Mouse (Mus musculus): ENCODE measurements around the gene Vmn1r179. TPM values are rescaled to one million over a fixed set of nuclear protein-coding genes. Genes with fewer than 3 reads are reported as not detected.
"Not testable (repeated sequence)": the region's sequence is repeated elsewhere in the genome, so short reads cannot be mapped to it uniquely, and the experiment has no call there.

Vmn1r179 gene
- not detected for total RNA-seq (2021)
- long read RNA-seq, experiment 1: 0 reads
- long read RNA-seq, experiment 2: 0 reads

- intact Hi-C loops (cut with DNase I): no loop called here
- DNase-seq (ENCODE audit: low spot score in 2 of 2): no peak
Observed at GRCm38 (mm10) chr7:23926678-23927077, at the start of gene Vmn1r179. Gene Vmn1r179, plus strand, starts transcription at chr7:23926978.

DNA sequence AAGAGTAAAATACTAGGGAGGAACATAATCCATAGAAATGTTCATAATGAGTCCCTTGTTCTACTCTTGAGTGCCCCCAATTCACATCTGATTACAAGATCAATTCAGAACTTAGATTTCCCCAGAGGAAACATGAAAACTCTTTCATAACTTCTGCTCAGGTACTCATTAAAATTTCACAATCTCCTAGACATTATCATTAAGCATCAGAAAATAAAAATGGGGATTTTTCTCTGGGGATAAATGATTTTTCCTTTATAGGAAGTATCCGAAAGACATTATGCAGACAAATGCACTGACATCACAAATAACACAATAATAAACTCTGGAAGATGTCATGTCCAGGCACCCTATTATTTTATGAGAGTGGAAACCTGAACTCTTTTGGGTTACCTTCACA, 35.1 kb upstream of the Vmn1r179 start, which contains the start of gene Vmn1r178:
Gene Vmn1r178 (plus strand): TSS at position 301 of the 400 bp plus-strand sequence.
- intact Hi-C loops (cut with DNase I): no loop called here
- no peak for DNase-seq (ENCODE audit: low spot score in 2 of 2)

GRCm38 (mm10) chr7:23950332-23950731, 23.6 kb downstream of the Vmn1r179 start, which contains the start of gene Vmn1r180:
Gene Vmn1r180, plus strand, starts transcription at chr7:23950632.
- intact Hi-C loops (cut with DNase I): no loop called here
- DNase-seq (ENCODE audit: low spot score in 2 of 2): no peak

DNA sequence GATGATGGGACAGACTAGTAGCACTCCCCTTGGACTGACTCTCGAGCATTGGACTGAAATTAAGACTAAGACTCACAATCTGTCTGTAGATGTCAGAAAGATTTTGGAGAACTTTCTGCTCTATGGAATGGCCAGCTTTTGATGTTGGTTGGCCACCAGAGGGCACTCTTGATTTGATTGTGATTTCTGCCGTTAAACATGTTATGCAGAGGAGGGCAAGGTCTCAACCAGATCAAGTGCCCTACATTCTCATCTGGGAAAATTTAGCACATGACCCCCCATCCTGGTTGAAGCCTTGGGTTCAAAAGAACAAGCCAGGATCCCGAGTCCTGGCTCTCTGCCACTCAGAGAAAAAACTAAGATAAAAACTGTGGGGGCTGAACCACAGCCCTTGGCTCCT, 41.3 kb downstream of the Vmn1r179 start:
- intact Hi-C loops (cut with DNase I): loop anchor here (5.0 to 10.0 kb wide), 2 partner anchors 317 to 334 kb away; partner anchors contain the start of gene Zfp61
- DNase-seq (ENCODE audit: low spot score in 2 of 2): peak; percentile 3 to 10

DNA sequence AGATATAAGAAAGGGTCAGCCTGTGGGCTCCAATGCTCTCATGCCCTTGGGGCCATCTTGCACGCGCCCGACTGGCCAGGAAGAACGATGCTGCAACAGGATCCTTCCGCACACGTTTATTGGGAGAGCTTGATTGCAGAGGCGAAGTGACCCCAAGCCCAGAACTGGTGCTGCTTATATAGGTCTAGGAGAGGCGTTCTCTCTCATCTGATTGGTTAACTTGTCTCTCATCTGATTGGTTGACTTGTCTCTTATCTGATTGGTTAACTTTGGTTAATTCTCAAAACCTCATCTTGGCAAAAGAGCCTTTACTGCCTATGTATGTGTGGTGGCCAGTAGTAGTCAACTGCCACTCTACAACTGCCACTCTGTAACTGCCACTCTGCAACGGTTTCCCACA, 47.5 kb downstream of the Vmn1r179 start, which contains the start of gene Vmn1r181:
Gene Vmn1r181 (plus strand): TSS at position 301 of the 400 bp plus-strand sequence.
- intact Hi-C loops (cut with DNase I): not testable (repeated sequence)

More for the DNA sequence above, 47.5 kb downstream of the Vmn1r179 start, which contains the start of gene Vmn1r181:
- not testable (repeated sequence) for DNase-seq (ENCODE audit: low spot score in 2 of 2)

Other genes with a start within 250 kb of the Vmn1r179 start
- gene Vmn1r173, start 226.3 kb upstream of the Vmn1r179 start, total RNA-seq (2021): not detected
- not detected for gene Vmn1r174, start 174.7 kb upstream of the Vmn1r179 start, total RNA-seq (2021)
- not detected for gene Vmn1r175, start 116.3 kb upstream of the Vmn1r179 start, total RNA-seq (2021)
- gene Vmn1r176, start 89.6 kb upstream of the Vmn1r179 start, total RNA-seq (2021): not detected
- not detected for gene Vmn1r177, start 60.5 kb upstream of the Vmn1r179 start, total RNA-seq (2021)
- not detected for gene Vmn1r178, start 35.0 kb upstream of the Vmn1r179 start, total RNA-seq (2021)
- not detected for gene Vmn1r180, start 23.7 kb downstream of the Vmn1r179 start, total RNA-seq (2021)
- gene Vmn1r181, start 47.6 kb downstream of the Vmn1r179 start, total RNA-seq (2021): not detected
- not detected for gene V1rd19, start 74.7 kb downstream of the Vmn1r179 start, total RNA-seq (2021)
- not detected for gene Vmn1r183, start 126.3 kb downstream of the Vmn1r179 start, total RNA-seq (2021)
- gene Zfp180, start 154.9 kb downstream of the Vmn1r179 start, total RNA-seq (2021): 10 to 100 TPM; 29.5 to 31.7 TPM
- gene Zfp112, start 185.3 kb downstream of the Vmn1r179 start, total RNA-seq (2021): 1 to 10 TPM; 7.5 to 9.1 TPM
- gene Zfp235, start 207.2 kb downstream of the Vmn1r179 start, total RNA-seq (2021): 10 to 100 TPM; 20.2 to 22.8 TPM
- 1 to 10 TPM; 3.7 TPM for gene Zfp114, start 248.1 kb downstream of the Vmn1r179 start, total RNA-seq (2021)

Measured in left cerebral cortex, postnatal 14 days (tissue).